Mouse (Mus musculus): ENCODE data around the gene A730049H05Rik.

- TF ChIP-seq EP300 (IDR thresholded peaks at IDR 0.05; ENCODE audit: insufficient read depth, low read depth, low read length) (no peak), CTCF (IDR thresholded peaks at IDR 0.05; ENCODE audit: low read depth, low read length) (no peak)
Observed at GRCm38 (mm10) chr6:92846614-92847013, 30.3 kb downstream of the A730049H05Rik start.

Measured in ES-Bruce4 (cell line).